Mouse (Mus musculus) forebrain, embryonic 11.5 days (tissue): Measurements from ENCODE around the gene Agps. TPM values are rescaled to one million over a fixed set of nuclear protein-coding genes. Genes with fewer than 3 reads are reported as not detected.

ENCODE experiments used
- ATAC-seq: fragments of 200-750 bp; cut with Nextera tagmentation; replicated peaks from 2 replicates; pipeline ENCODE4 v1.8.0; 2017; ENCODE audit warnings: moderate TSS enrichment; ENCODE audit not compliant: low FRiP score
- DNase-seq: peaks from one replicate; pipeline ENCODE4 v3.0.0-alpha.2; 2017; ENCODE audit warnings: low spot score
- H3K27ac ChIP-seq: fragments of 300-500 bp; sonication (generic); 2 replicates; pipeline ENCODE4 v1.5.1; 2014; ENCODE audit warnings: low read depth, low read length
- H3K27me3 ChIP-seq: fragments of 300-500 bp; sonication (generic); 2 replicates; pipeline ENCODE4 v1.6.1; 2014; ENCODE audit warnings: mild to moderate bottlenecking, low read length, mixed read lengths; ENCODE audit not compliant: control insufficient read depth, insufficient read depth
- H3K36me3 ChIP-seq: fragments of 300-500 bp; sonication (generic); 2 replicates; pipeline ENCODE4 v1.6.1; 2014; ENCODE audit warnings: mild to moderate bottlenecking, low read length, moderate library complexity, mixed read lengths; ENCODE audit not compliant: control insufficient read depth, insufficient read depth
- H3K4me1 ChIP-seq: fragments of 300-500 bp; sonication (generic); replicated peaks from 2 replicates; pipeline ENCODE4 v1.6.1; 2014; ENCODE audit warnings: low read length, mixed read lengths; ENCODE audit not compliant: control insufficient read depth, insufficient read depth
- H3K4me2 ChIP-seq: fragments of 300-500 bp; sonication (generic); 2 replicates; pipeline ENCODE4 v1.6.1; 2014; ENCODE audit warnings: low read depth, mild to moderate bottlenecking, low read length, moderate library complexity, mixed read lengths; ENCODE audit not compliant: severe bottlenecking
- H3K4me3 ChIP-seq: fragments of 300-500 bp; sonication (generic); 2 replicates; pipeline ENCODE4 v1.5.1; 2014; ENCODE audit warnings: low read depth, low read length
- H3K9ac ChIP-seq: fragments of 300-500 bp; sonication (generic); 2 replicates; pipeline ENCODE4 v1.6.1; 2014; ENCODE audit warnings: low read length
- H3K9me3 ChIP-seq: fragments of 300-500 bp; sonication (generic); 2 replicates; pipeline ENCODE4 v1.6.1; 2016; ENCODE audit warnings: low read length, mixed read lengths; ENCODE audit not compliant: control insufficient read depth
- WGBS: fragments of 180-500 bp; shearing (Covaris S2); extraction: QIAGEN DNeasy Blood & Tissue Kit; methylation state at CpG from one replicate; pipeline ENCODE4 v1.1.7; 2014; 5-methylcytosine and 5-hydroxymethylcytosine counted together
- polyA plus RNA-seq: library from polyadenylated mRNA; unstranded; fragments of >200 nt; fragmentation: Nextera tagmentation; extraction: Ambion mirVana; gene quantifications from 2 replicates; pipeline ENCODE4 v1.2.1, GENCODE M21; 2014

Gene Agps
- polyA plus RNA-seq, 1 experiment from 2014 or later, result 46.7 TPM

- H3K4me1 ChIP-seq, result no peaks in the 10 kb centered on the region
- H3K36me3 ChIP-seq, result peaks cover 2% of the 10 kb centered on the region; the same call in 1 of the 2 replicates
- no peaks in the 10 kb centered on the region for H3K27me3 ChIP-seq
- DNase-seq (no peak), ATAC-seq (no peak)
- H3K4me2 ChIP-seq, result no peak overlapping the region
- H3K9me3 ChIP-seq, result no peaks in the 10 kb centered on the region
- no peak overlapping the region for H3K4me3 ChIP-seq
- no peak overlapping the region for H3K9ac ChIP-seq
- whole genome bisulfite sequencing, result 95% methylated on average over 5 of the region's 5 CpGs
- no peak overlapping the region for H3K27ac ChIP-seq
Observed at GRCm38 (mm10) chr2:75895711-75896110, 63.7 kb downstream of the Agps start.

- no peak overlapping the region for H3K9ac ChIP-seq
- H3K9me3 ChIP-seq, result no peaks in the 10 kb centered on the region
- H3K4me3 ChIP-seq, result no peak overlapping the region
- WGBS, result 86% methylated on average over 1 of the region's 1 CpGs
- DNase-seq (no peak), ATAC-seq (no peak)
- peaks cover 2% of the 10 kb centered on the region; the same call in 1 of the 2 replicates for H3K36me3 ChIP-seq
- no peak overlapping the region for H3K27ac ChIP-seq
- no peaks in the 10 kb centered on the region for H3K4me1 ChIP-seq
- H3K27me3 ChIP-seq, result no peaks in the 10 kb centered on the region
- no peak overlapping the region for H3K4me2 ChIP-seq
Observed at GRCm38 (mm10) chr2:75900281-75900680, 68.3 kb downstream of the Agps start.

DNA sequence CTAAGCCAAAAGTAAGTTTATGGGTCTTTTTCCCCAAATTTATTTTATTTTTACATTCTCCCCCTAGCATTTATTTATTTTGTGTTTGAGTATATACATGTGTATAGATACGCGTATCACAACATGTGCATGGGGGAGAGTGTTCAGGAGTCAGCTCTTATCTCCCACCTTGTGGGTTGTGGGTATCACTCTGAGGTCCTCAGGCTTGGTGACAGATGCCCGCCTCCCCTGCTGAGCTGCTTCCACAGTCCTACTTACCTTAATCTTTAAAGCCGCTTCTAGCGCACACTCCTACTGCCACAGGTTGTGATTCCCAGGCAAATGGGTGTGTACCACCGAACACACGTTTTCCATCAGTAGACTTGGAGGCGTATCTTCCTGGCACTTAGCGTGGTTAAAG lies 69.9 kb downstream of the Agps start:
- Histone ChIP-seq H3K4me2 (no peak overlapping the region), H3K9me3 (no peaks in the 10 kb centered on the region), H3K4me1 (no peaks in the 10 kb centered on the region), H3K27me3 (no peaks in the 10 kb centered on the region), H3K27ac (no peak overlapping the region), H3K9ac (no peak overlapping the region), H3K4me3 (no peak overlapping the region), H3K36me3 (peaks cover 2% of the 10 kb centered on the region; the same call in 1 of the 2 replicates)
- WGBS, result 89% methylated on average over 9 of the region's 9 CpGs
- DNase-seq (no peak), ATAC-seq (no peak)

- ATAC-seq, result no peak
- no peak for DNase-seq
- Histone ChIP-seq H3K9ac (no peak overlapping the region), H3K36me3 (no peaks in the 10 kb centered on the region), H3K27ac (no peak overlapping the region), H3K4me3 (no peak overlapping the region), H3K27me3 (no peaks in the 10 kb centered on the region), H3K9me3 (no peaks in the 10 kb centered on the region), H3K4me2 (no peak overlapping the region), H3K4me1 (no peaks in the 10 kb centered on the region)
- WGBS, result 81% methylated on average over 1 of the region's 1 CpGs
Observed at GRCm38 (mm10) chr2:75907142-75907541, 75.2 kb downstream of the Agps start.

DNA sequence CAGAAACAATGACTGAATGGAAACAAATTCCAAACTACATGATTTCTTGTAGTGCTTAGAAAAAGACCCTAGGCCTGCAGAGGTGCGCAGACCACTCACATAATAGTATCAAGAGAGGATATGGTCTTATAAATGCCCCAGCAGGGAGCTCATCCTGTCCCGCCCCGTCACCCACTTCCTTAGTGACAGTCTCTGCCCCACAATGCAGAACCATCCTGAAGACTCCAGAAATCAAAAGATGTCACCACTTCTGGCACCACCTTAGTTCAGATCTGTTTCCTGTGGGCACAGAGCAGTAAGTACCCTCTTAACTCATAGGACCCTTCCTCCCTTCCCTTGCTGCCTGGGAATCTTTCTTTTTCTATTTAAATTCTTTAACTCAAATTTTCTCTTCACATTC lies 83.1 kb downstream of the Agps start:
- no peak overlapping the region for H3K4me2 ChIP-seq
- no peak overlapping the region for H3K4me3 ChIP-seq
- no peak for ATAC-seq
- H3K27ac ChIP-seq, result no peak overlapping the region
- H3K9me3 ChIP-seq, result no peaks in the 10 kb centered on the region
- no peak overlapping the region for H3K9ac ChIP-seq
- no peaks in the 10 kb centered on the region for H3K4me1 ChIP-seq
- WGBS, result 92% methylated on average over 3 of the region's 3 CpGs
- no peak for DNase-seq
- H3K27me3 ChIP-seq, result no peaks in the 10 kb centered on the region
- no peaks in the 10 kb centered on the region for H3K36me3 ChIP-seq

DNA sequence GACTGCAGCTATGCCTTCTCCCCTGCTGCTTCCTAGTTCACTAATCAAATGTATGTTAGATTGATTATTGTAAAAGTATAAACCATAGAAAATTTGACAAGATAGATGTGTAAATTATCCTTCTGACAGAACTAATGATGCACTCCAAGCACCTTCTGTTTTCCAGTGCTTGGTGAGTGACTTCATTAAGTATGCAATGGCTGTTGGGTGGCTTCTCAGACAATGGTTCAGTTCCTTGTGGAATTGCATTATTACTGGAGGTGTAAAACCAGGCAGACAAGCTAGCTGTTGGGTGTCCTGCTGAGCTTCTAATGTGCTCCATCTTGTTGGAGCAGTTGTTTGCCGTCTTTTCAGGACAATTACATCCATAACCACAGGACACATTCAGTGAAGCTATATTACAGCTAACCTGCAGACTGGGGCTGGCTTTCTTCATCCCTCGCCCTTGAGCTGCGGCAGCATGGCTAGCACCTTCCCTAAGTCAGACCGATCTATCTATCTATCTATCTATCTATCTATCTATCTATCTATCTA lies 91.9 kb downstream of the Agps start:
- Histone ChIP-seq H3K9me3 (no peaks in the 10 kb centered on the region), H3K27me3 (no peaks in the 10 kb centered on the region), H3K4me2 (no peak overlapping the region), H3K4me1 (no peaks in the 10 kb centered on the region), H3K27ac (no peak overlapping the region), H3K4me3 (no peak overlapping the region), H3K36me3 (no peaks in the 10 kb centered on the region; the same call in 1 of the 2 replicates), H3K9ac (no peak overlapping the region)
- WGBS, result 82% methylated on average over 4 of the region's 4 CpGs
- DNase-seq, result no peak
- ATAC-seq, result no peak

DNA sequence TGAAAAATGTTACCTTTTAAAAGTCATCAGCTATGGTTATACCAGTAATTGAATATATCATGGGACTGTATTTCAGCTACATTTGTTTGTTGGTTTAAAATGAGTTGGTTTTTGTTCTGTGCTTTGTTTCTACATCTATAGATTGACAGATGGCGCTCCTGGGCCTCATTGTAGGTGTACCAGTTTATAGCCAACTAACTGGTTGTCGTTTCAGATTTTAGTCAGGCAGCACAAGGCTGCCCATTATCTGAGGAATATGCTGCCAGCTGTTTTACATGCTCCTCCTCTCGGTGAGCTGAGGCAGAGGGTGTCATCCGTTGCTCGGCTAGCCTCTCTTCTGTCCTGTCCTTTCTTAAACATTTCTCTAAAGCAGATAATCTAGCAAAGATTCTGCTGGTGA lies 94.1 kb downstream of the Agps start:
- Histone ChIP-seq H3K9ac (no peak overlapping the region), H3K4me2 (no peak overlapping the region), H3K4me3 (no peak overlapping the region), H3K27me3 (no peaks in the 10 kb centered on the region), H3K36me3 (no peaks in the 10 kb centered on the region; the same call in 1 of the 2 replicates), H3K4me1 (no peaks in the 10 kb centered on the region), H3K27ac (no peak overlapping the region), H3K9me3 (no peaks in the 10 kb centered on the region)
- WGBS, result 80% methylated on average over 5 of the region's 5 CpGs
- ATAC-seq (no peak), DNase-seq (no peak)

GRCm38 (mm10) chr2:75928011-75928410 lies 96.0 kb downstream of the Agps start:
- Histone ChIP-seq H3K4me3 (no peak overlapping the region), H3K4me2 (no peak overlapping the region), H3K27me3 (no peaks in the 10 kb centered on the region), H3K27ac (no peak overlapping the region), H3K4me1 (no peaks in the 10 kb centered on the region), H3K36me3 (no peaks in the 10 kb centered on the region; the same call in 1 of the 2 replicates), H3K9me3 (no peaks in the 10 kb centered on the region), H3K9ac (no peak overlapping the region)
- DNase-seq, result no peak
- WGBS, result 95% methylated on average over 3 of the region's 3 CpGs
- no peak for ATAC-seq

GRCm38 (mm10) chr2:75929141-75929540 lies 97.2 kb downstream of the Agps start:
- H3K4me2 ChIP-seq, result no peak overlapping the region
- H3K27me3 ChIP-seq, result no peaks in the 10 kb centered on the region
- no peak for ATAC-seq
- DNase-seq, result no peak
- no peak overlapping the region for H3K27ac ChIP-seq
- no peaks in the 10 kb centered on the region for H3K9me3 ChIP-seq
- WGBS, result 90% methylated on average over 2 of the region's 2 CpGs
- H3K9ac ChIP-seq, result no peak overlapping the region
- H3K4me1 ChIP-seq, result no peaks in the 10 kb centered on the region
- no peaks in the 10 kb centered on the region; the same call in 1 of the 2 replicates for H3K36me3 ChIP-seq
- H3K4me3 ChIP-seq, result no peak overlapping the region
